Comparison of ENCODE assay signal across 8 mouse cellular contexts in genomic region chr13:74167057-74167413, GRCm38 (mm10). TPM values are rescaled to one million over a fixed set of nuclear protein-coding genes. Genes with fewer than 3 reads are reported as not detected.
DNase-seq lines count a peak whose midpoint lies in the region; ATAC-seq lines count a peak whose summit lies in the region.

No protein-coding gene starts in this region.

- peaks cover 12% of the 10 kb centered on the region for H3K4me1 ChIP-seq in forebrain, embryonic 15.5 days
- 0 out of 2 replicates have a peak, but pooled peaks cover 3% of the 10 kb centered on the region for H3K4me1 ChIP-seq in limb, embryonic 12.5 days (replicated peaks)
- H3K4me1 ChIP-seq in neural tube, embryonic 15.5 days: peaks cover 10% of the 10 kb centered on the region

- peak overlapping the region; percentile 75 for H3K4me2 ChIP-seq in forebrain, embryonic 15.5 days (replicated peaks)
- peak overlapping the region; percentile 76 for H3K4me2 ChIP-seq in limb, embryonic 12.5 days
- H3K4me2 ChIP-seq in neural tube, embryonic 15.5 days: peak overlapping the region; percentile 88

- ATAC-seq in forebrain, embryonic 15.5 days (replicated peaks): peak; percentile 75
- peak; percentile 72 for ATAC-seq in limb, embryonic 12.5 days (ENCODE audit: insufficient number of reproducible peaks, insufficient read depth, low FRiP score, low TSS enrichment, low read depth)
- ATAC-seq in neural tube, embryonic 15.5 days (ENCODE audit: low FRiP score): peak; percentile 78

- H3K9me3 ChIP-seq in forebrain, embryonic 15.5 days: no peaks in the 10 kb centered on the region
- H3K9me3 ChIP-seq in limb, embryonic 12.5 days: no peaks in the 10 kb centered on the region
- H3K9me3 ChIP-seq in neural tube, embryonic 15.5 days (replicated peaks): no peaks in the 10 kb centered on the region

- H3K27me3 ChIP-seq in forebrain, embryonic 15.5 days: no peaks in the 10 kb centered on the region
- H3K27me3 ChIP-seq in limb, embryonic 12.5 days: 0 out of 2 replicates have a peak, but pooled peaks cover 6% of the 10 kb centered on the region
- H3K27me3 ChIP-seq in neural tube, embryonic 15.5 days (replicated peaks): no peaks in the 10 kb centered on the region

- peak; percentile 7 for DNase-seq in right cerebral cortex, postnatal 25 days
- no peak for DNase-seq in right cerebral cortex, adult 2 months (ENCODE audit: low spot score in 2 of 2)
- DNase-seq in adrenal gland, adult 18-20 months (ENCODE audit: low spot score in 2 of 2): no peak
- no peak for DNase-seq in yolk sac, embryonic 10.5 days (ENCODE audit: low spot score)
- DNase-seq in embryo, embryonic 10.5 days (ENCODE audit: low spot score): no peak

- peak overlapping the region; percentile 65 for H3K9ac ChIP-seq in forebrain, embryonic 15.5 days (replicated peaks)
- peak overlapping the region; percentile 62; the same call in 1 of the 2 replicates for H3K9ac ChIP-seq in limb, embryonic 12.5 days (replicated peaks)
- peak overlapping the region; percentile 55 for H3K9ac ChIP-seq in neural tube, embryonic 15.5 days (replicated peaks)

- 10% methylated on average over 9 of the region's 9 CpGs for WGBS in forebrain, embryonic 15.5 days
- WGBS in limb, embryonic 12.5 days: 5% methylated on average over 9 of the region's 9 CpGs
- 6% methylated on average over 9 of the region's 9 CpGs for WGBS in neural tube, embryonic 15.5 days

- H3K4me3 ChIP-seq in forebrain, embryonic 15.5 days: peak overlapping the region; percentile 62
- H3K4me3 ChIP-seq in limb, embryonic 12.5 days (replicated peaks): peak overlapping the region; percentile 52
- H3K4me3 ChIP-seq in neural tube, embryonic 15.5 days (replicated peaks): peak overlapping the region; percentile 51

- no peak overlapping the region for H3K27ac ChIP-seq in forebrain, embryonic 15.5 days (replicated peaks)
- no peak overlapping the region for H3K27ac ChIP-seq in limb, embryonic 12.5 days
- no peak overlapping the region for H3K27ac ChIP-seq in neural tube, embryonic 15.5 days (replicated peaks)

- H3K36me3 ChIP-seq in forebrain, embryonic 15.5 days: peaks cover 23% of the 10 kb centered on the region
- peaks cover 23% of the 10 kb centered on the region for H3K36me3 ChIP-seq in limb, embryonic 12.5 days
- peaks cover 27% of the 10 kb centered on the region for H3K36me3 ChIP-seq in neural tube, embryonic 15.5 days

RNA-seq across cellular contexts. Expression of gene Exoc3, which starts 41.5 kb away (rescaled TPM):
- 110 and 123 TPM in 2 replicates for polyA plus RNA-seq in forebrain, embryonic 15.5 days (2015; fragmentation: Nextera tagmentation; extraction: Ambion mirVana)
- 64.7 and 73.2 TPM in 2 replicates for polyA plus RNA-seq in limb, embryonic 12.5 days (2016; fragmentation: Nextera tagmentation; extraction: Ambion mirVana)
- 109 and 115 TPM in 2 replicates for polyA plus RNA-seq in neural tube, embryonic 15.5 days (2015; fragmentation: Nextera tagmentation; extraction: Ambion mirVana)
- 10 to 100 TPM; 61.8 to 70.6 TPM for total RNA-seq in adrenal gland, adult 18-20 months (2021)

RNA-seq across cellular contexts. Expression of gene Slc9a3, which starts 45.8 kb away (rescaled TPM):
- not detected in 2 replicates for polyA plus RNA-seq in forebrain, embryonic 15.5 days (2015; fragmentation: Nextera tagmentation; extraction: Ambion mirVana)
- not detected in 2 replicates for polyA plus RNA-seq in limb, embryonic 12.5 days (2016; fragmentation: Nextera tagmentation; extraction: Ambion mirVana)
- polyA plus RNA-seq in neural tube, embryonic 15.5 days (2015; fragmentation: Nextera tagmentation; extraction: Ambion mirVana): 0.23 and 0.46 TPM in 2 replicates
- under 1 TPM; 0.73 to 0.99 TPM for total RNA-seq in adrenal gland, adult 18-20 months (2021)
